Mouse (Mus musculus): ENCODE results near the gene Tmem131l.

- no peak for TF ChIP-seq ZNF384 (IDR thresholded peaks at IDR 0.05; ENCODE audit: low read depth, low read length)
- no peak for TF ChIP-seq HCFC1 (IDR thresholded peaks at IDR 0.05; ENCODE audit: borderline replicate concordance, insufficient read depth, low read length)
- peak; percentile 86 for TF ChIP-seq ZC3H11A (IDR thresholded peaks at IDR 0.05; ENCODE audit: borderline replicate concordance, low read depth, low read length)
Observed at GRCm38 (mm10) chr3:83915768-83916496, 124.0 kb downstream of the Tmem131l start.

All from ES-E14 (cell line).